Mouse (Mus musculus) olfactory bulb, adult 2 months (tissue): ENCODE measurements around the gene Rad51ap1.

ENCODE experiments used
- CTCF ChIP-seq: fragments of 200-500 bp; IDR thresholded peaks from 2 replicates; pipeline ENCODE4 v1.5.1; 2012; ENCODE audit warnings: low read depth, mild to moderate bottlenecking, low read length, moderate library complexity; ENCODE audit not compliant: insufficient read depth
- POLR2A ChIP-seq: fragments of 200-500 bp; IDR thresholded peaks from 2 replicates; pipeline ENCODE4 v1.6.1; 2012; ENCODE audit warnings: mild to moderate bottlenecking, low read depth, low read length, moderate library complexity; ENCODE audit not compliant: insufficient read depth

DNA sequence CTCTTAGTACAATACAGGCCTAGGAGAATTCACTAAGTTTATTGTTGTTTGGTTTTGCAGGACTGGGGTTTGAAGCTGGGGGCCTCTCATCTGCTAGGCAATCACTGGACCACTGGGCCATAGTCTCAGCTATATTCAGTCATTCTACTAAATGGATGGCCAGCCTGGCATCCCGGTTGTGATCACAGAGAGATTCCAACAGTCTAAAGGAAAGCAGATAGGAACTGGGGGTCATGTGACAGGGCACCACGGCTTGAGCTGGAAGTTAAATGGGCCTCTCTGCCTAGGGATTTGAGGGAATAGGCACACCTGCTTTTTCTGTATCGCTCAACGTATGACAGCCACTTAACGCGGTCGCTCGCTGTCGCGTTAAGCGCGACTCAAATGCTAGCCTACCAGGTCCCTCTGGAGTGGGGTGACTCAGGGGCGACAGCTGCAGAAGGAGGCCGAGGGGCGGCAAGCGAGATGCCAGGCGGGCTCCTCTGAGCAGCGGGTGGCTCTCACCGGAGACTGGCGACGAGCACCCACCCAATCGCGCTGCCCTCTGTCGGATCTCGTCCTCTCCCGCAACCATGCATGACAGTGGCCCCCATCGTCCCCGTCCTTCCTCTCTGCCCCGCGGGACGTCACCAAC lies 417 bp downstream of the Rad51ap1 start:
- TF ChIP-seq POLR2A (no peak), CTCF (no peak)
